Mouse (Mus musculus) embryonic facial prominence, embryonic 10.5 days (tissue): Measurements from ENCODE around the gene Gins1. TPM values are rescaled to one million over a fixed set of nuclear protein-coding genes. Genes with fewer than 3 reads are reported as not detected.
"Not testable (repeated sequence)": the region's sequence is repeated elsewhere in the genome, so short reads cannot be mapped to it uniquely, and the experiment has no call there.

Experiments used
- DNase-seq: peaks from one replicate; pipeline ENCODE4 v3.0.0-alpha.2; 2017; ENCODE audit warnings: low spot score
- H3K27ac ChIP-seq: fragments of 300-500 bp; sonication (generic); replicated peaks from 2 replicates; pipeline ENCODE4 v1.5.1; 2016; ENCODE audit warnings: mild to moderate bottlenecking
- H3K27me3 ChIP-seq: fragments of 300-500 bp; sonication (generic); replicated peaks from 2 replicates; pipeline ENCODE4 v1.6.1; 2016; ENCODE audit warnings: low read depth, mild to moderate bottlenecking; ENCODE audit not compliant: poor library complexity, severe bottlenecking
- H3K36me3 ChIP-seq: fragments of 300-500 bp; sonication (generic); replicated peaks from 2 replicates; pipeline ENCODE4 v1.6.1; 2016; ENCODE audit warnings: mild to moderate bottlenecking, moderate library complexity
- H3K4me1 ChIP-seq: fragments of 300-500 bp; sonication (generic); 2 replicates; pipeline ENCODE4 v1.6.1; 2016
- H3K4me3 ChIP-seq: fragments of 300-500 bp; sonication (generic); 2 replicates; pipeline ENCODE4 v1.5.1; 2016; ENCODE audit warnings: mild to moderate bottlenecking, moderate library complexity
- H3K9me3 ChIP-seq: fragments of 300-500 bp; sonication (generic); 2 replicates; pipeline ENCODE4 v1.6.1; 2016; ENCODE audit warnings: mild to moderate bottlenecking
- WGBS: fragments of 180-500 bp; shearing (Covaris S2); methylation state at CpG from one replicate; pipeline ENCODE4 v1.1.7; 2016; 5-methylcytosine and 5-hydroxymethylcytosine counted together
- polyA plus RNA-seq: library from polyadenylated mRNA; unstranded; fragments of >200 nt; fragmentation: Nextera tagmentation; extraction: Ambion mirVana; gene quantifications from 2 replicates; pipeline ENCODE4 v1.2.1, GENCODE M21; 2016

Gins1 gene
- polyA plus RNA-seq, 1 experiment from 2014 or later, result 76.0 TPM

GRCm38 (mm10) chr2:150947880-150948611 lies 42.8 kb downstream of the Gins1 start:
- H3K4me3 ChIP-seq, H3K9me3 ChIP-seq, DNase-seq, H3K4me1 ChIP-seq, H3K27me3 ChIP-seq, H3K27ac ChIP-seq: not testable (repeated sequence)
- peaks cover 85% of the 10 kb centered on the region for H3K36me3 ChIP-seq
- WGBS, result 93% methylated on average over 12 of the region's 12 CpGs

GRCm38 (mm10) chr2:150948786-150949185 lies 43.6 kb downstream of the Gins1 start:
- Histone ChIP-seq H3K27ac (no peak overlapping the region), H3K9me3 (no peaks in the 10 kb centered on the region), H3K36me3 (peaks cover 85% of the 10 kb centered on the region), H3K4me1 (no peaks in the 10 kb centered on the region), H3K4me3 (no peak overlapping the region), H3K27me3 (no peaks in the 10 kb centered on the region)
- 91% methylated on average over 5 of the region's 5 CpGs for WGBS
- DNase-seq, result no peak

- peaks cover 84% of the 10 kb centered on the region for H3K36me3 ChIP-seq
- DNase-seq, result no peak
- WGBS, result 91% methylated on average over 3 of the region's 3 CpGs
- H3K27me3 ChIP-seq, result no peaks in the 10 kb centered on the region
- H3K4me1 ChIP-seq, result no peaks in the 10 kb centered on the region
- H3K4me3 ChIP-seq, result no peak overlapping the region
- no peaks in the 10 kb centered on the region for H3K9me3 ChIP-seq
- H3K27ac ChIP-seq, result no peak overlapping the region
These were observed 44.5 kb downstream of the Gins1 start for GRCm38 (mm10) chr2:150949652-150950051.

- Histone ChIP-seq H3K9me3 (no peaks in the 10 kb centered on the region), H3K4me1 (no peaks in the 10 kb centered on the region), H3K27ac (no peak overlapping the region), H3K4me3 (no peak overlapping the region), H3K27me3 (no peaks in the 10 kb centered on the region), H3K36me3 (peaks cover 84% of the 10 kb centered on the region)
- DNase-seq, result no peak
- WGBS, result 87% methylated on average over 6 of the region's 6 CpGs
These were observed 44.9 kb downstream of the Gins1 start for GRCm38 (mm10) chr2:150950056-150950455.

GRCm38 (mm10) chr2:150951201-150951600 lies 46.0 kb downstream of the Gins1 start:
- no peaks in the 10 kb centered on the region for H3K27me3 ChIP-seq
- peaks cover 84% of the 10 kb centered on the region for H3K36me3 ChIP-seq
- H3K4me3 ChIP-seq, result no peak overlapping the region
- no peak for DNase-seq
- H3K9me3 ChIP-seq, result no peaks in the 10 kb centered on the region
- no peak overlapping the region for H3K27ac ChIP-seq
- 93% methylated on average over 2 of the region's 2 CpGs for WGBS
- no peaks in the 10 kb centered on the region for H3K4me1 ChIP-seq

GRCm38 (mm10) chr2:150955859-150956258 lies 50.7 kb downstream of the Gins1 start:
- no peak for DNase-seq
- 79% methylated on average over 1 of the region's 1 CpGs for WGBS
- H3K4me3 ChIP-seq, result no peak overlapping the region
- no peak overlapping the region for H3K27ac ChIP-seq
- peaks cover 93% of the 10 kb centered on the region for H3K36me3 ChIP-seq
- H3K27me3 ChIP-seq, result no peaks in the 10 kb centered on the region
- no peaks in the 10 kb centered on the region for H3K9me3 ChIP-seq
- no peaks in the 10 kb centered on the region for H3K4me1 ChIP-seq

- no peak for DNase-seq
- Histone ChIP-seq H3K4me3 (no peak overlapping the region), H3K36me3 (peaks cover 85% of the 10 kb centered on the region), H3K9me3 (no peaks in the 10 kb centered on the region), H3K27me3 (no peaks in the 10 kb centered on the region), H3K4me1 (no peaks in the 10 kb centered on the region), H3K27ac (no peak overlapping the region)
- WGBS, result 90% methylated on average over 10 of the region's 10 CpGs
These were observed 54.3 kb downstream of the Gins1 start for GRCm38 (mm10) chr2:150959521-150959920.

- Histone ChIP-seq H3K27ac (no peak overlapping the region), H3K4me3 (no peak overlapping the region), H3K9me3 (no peaks in the 10 kb centered on the region), H3K27me3 (no peaks in the 10 kb centered on the region), H3K4me1 (no peaks in the 10 kb centered on the region), H3K36me3 (peaks cover 84% of the 10 kb centered on the region)
- 92% methylated on average over 3 of the region's 3 CpGs for WGBS
- no peak for DNase-seq
These were observed 58.0 kb downstream of the Gins1 start for GRCm38 (mm10) chr2:150963246-150963645.

GRCm38 (mm10) chr2:150964641-150965040 lies 59.4 kb downstream of the Gins1 start:
- no peaks in the 10 kb centered on the region for H3K27me3 ChIP-seq
- no peak overlapping the region for H3K4me3 ChIP-seq
- no peak for DNase-seq
- peaks cover 84% of the 10 kb centered on the region for H3K36me3 ChIP-seq
- 90% methylated on average over 3 of the region's 3 CpGs for WGBS
- H3K27ac ChIP-seq, result no peak overlapping the region
- no peaks in the 10 kb centered on the region for H3K9me3 ChIP-seq
- H3K4me1 ChIP-seq, result no peaks in the 10 kb centered on the region

GRCm38 (mm10) chr2:150965951-150966350 lies 60.8 kb downstream of the Gins1 start:
- WGBS, result 93% methylated on average over 10 of the region's 10 CpGs
- Histone ChIP-seq H3K27ac (no peak overlapping the region), H3K27me3 (no peaks in the 10 kb centered on the region), H3K36me3 (peaks cover 86% of the 10 kb centered on the region), H3K4me1 (no peaks in the 10 kb centered on the region), H3K9me3 (no peaks in the 10 kb centered on the region), H3K4me3 (no peak overlapping the region)
- DNase-seq, result no peak

GRCm38 (mm10) chr2:150967491-150967890 lies 62.3 kb downstream of the Gins1 start:
- Histone ChIP-seq H3K4me3 (no peak overlapping the region), H3K36me3 (peaks cover 91% of the 10 kb centered on the region), H3K27ac (no peak overlapping the region), H3K27me3 (no peaks in the 10 kb centered on the region), H3K4me1 (no peaks in the 10 kb centered on the region), H3K9me3 (no peaks in the 10 kb centered on the region)
- no peak for DNase-seq
- WGBS, result 91% methylated on average over 2 of the region's 2 CpGs

GRCm38 (mm10) chr2:150969231-150969630 lies 64.0 kb downstream of the Gins1 start:
- H3K9me3 ChIP-seq, result no peaks in the 10 kb centered on the region
- DNase-seq, result no peak
- no peaks in the 10 kb centered on the region for H3K27me3 ChIP-seq
- 96% methylated on average over 2 of the region's 2 CpGs for WGBS
- H3K4me3 ChIP-seq, result no peak overlapping the region
- no peaks in the 10 kb centered on the region for H3K4me1 ChIP-seq
- H3K27ac ChIP-seq, result no peak overlapping the region
- H3K36me3 ChIP-seq, result peaks cover 95% of the 10 kb centered on the region

- Histone ChIP-seq H3K36me3 (peaks cover 94% of the 10 kb centered on the region), H3K9me3 (no peaks in the 10 kb centered on the region), H3K4me3 (no peak overlapping the region), H3K4me1 (no peaks in the 10 kb centered on the region), H3K27ac (no peak overlapping the region), H3K27me3 (no peaks in the 10 kb centered on the region)
- WGBS, result 87% methylated on average over 7 of the region's 7 CpGs
- DNase-seq, result no peak
These were observed 66.7 kb downstream of the Gins1 start for GRCm38 (mm10) chr2:150971856-150972255.
